Mouse (Mus musculus): ENCODE measurements at regions not wholly inside any gene's neighbourhood (a gene's known extent, or its start where the extent isn't known, plus 50 kb on each side); places are given as distances from the start of the nearest gene placed in this dataset.

DNA sequence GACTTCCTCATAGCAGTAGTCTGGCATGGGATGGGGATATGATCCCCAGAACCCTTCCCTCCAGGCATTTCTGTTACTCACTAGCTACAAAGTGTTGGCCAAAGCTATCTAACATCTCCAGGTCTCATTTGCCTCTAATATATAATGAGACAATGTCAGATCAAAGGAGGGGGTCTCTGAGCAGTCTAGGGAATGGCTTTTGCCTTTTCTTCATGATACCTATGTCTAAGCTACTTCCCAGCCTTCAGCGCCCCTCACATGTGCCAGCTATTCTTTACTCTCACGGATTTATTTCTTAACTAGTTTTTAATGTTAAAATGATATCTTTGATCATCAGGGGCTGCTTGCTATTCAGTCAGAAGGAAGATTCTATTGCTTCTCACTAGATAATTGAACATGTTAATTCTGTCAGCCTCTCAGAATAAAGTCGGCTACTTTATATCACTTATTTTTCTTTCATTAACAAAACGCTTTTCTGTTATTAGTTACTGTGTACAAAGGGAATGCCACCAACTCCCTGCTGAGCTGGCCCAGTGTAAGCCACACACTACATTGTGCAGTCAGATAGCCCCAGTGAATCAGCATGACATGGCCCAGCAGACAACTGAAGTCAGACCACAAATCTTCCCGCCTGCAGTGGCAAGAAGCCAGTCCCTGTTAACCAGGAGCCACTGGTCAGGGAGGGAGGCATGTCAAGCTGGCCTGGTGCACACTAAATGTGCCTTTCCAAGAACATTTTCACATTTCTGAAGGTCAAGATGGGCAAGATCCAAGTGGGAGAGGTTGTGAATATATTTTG lies 386.6 kb downstream of the Meis1 start:
- no peak overlapping the region for H3K4me3 ChIP-seq (ENCODE audit: control insufficient read depth, insufficient read depth, low read length)
- 79% methylated on average over 5 of the region's 5 CpGs for WGBS
- no peaks in the 10 kb centered on the region for H3K4me1 ChIP-seq (replicated peaks; ENCODE audit: control insufficient read depth, insufficient read depth, low read length)
- no peak for DNase-seq
- no peaks in the 10 kb centered on the region for H3K27me3 ChIP-seq (ENCODE audit: control insufficient read depth, insufficient read depth, low read length)
- TF ChIP-seq CTCF (IDR thresholded peaks at IDR 0.05; ENCODE audit: borderline replicate concordance, control insufficient read depth, extremely low read depth, insufficient read depth, low read length, poor library complexity) = no peak
- no peak for TF ChIP-seq POLR2A (IDR thresholded peaks at IDR 0.05; ENCODE audit: control insufficient read depth, extremely low read depth, insufficient read depth, low read length, poor library complexity)
- H3K36me3 ChIP-seq (ENCODE audit: control insufficient read depth, insufficient read depth, low read length) = no peaks in the 10 kb centered on the region
- no peak overlapping the region for H3K27ac ChIP-seq (ENCODE audit: control insufficient read depth, insufficient read depth, low read length)

DNA sequence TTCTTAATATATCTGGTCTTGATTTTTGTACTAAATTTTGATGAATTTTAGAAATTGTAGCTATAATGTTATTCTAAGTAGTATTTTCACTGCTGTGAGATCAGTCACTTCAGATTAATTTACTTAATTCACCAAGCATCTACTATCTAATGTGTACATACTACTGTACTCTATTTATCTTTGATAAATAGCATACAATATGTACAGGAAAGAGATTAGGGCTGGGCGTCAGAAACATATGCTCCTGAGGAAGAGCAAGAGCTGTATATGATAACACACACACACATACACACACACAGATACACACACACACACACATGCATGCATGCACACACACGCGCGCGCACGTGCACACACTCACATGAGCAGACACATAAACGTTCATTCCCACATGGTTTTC lies 387.2 kb downstream of the Meis1 start:
- H3K4me3 ChIP-seq (ENCODE audit: control insufficient read depth, insufficient read depth, low read length) = no peak overlapping the region
- TF ChIP-seq POLR2A (IDR thresholded peaks at IDR 0.05; ENCODE audit: control insufficient read depth, extremely low read depth, insufficient read depth, low read length, poor library complexity) = no peak
- TF ChIP-seq CTCF (IDR thresholded peaks at IDR 0.05; ENCODE audit: borderline replicate concordance, control insufficient read depth, extremely low read depth, insufficient read depth, low read length, poor library complexity) = no peak
- DNase-seq = no peak
- H3K4me1 ChIP-seq (replicated peaks; ENCODE audit: control insufficient read depth, insufficient read depth, low read length) = no peaks in the 10 kb centered on the region
- H3K27me3 ChIP-seq (ENCODE audit: control insufficient read depth, insufficient read depth, low read length) = no peaks in the 10 kb centered on the region
- H3K36me3 ChIP-seq (ENCODE audit: control insufficient read depth, insufficient read depth, low read length) = no peaks in the 10 kb centered on the region
- H3K27ac ChIP-seq (ENCODE audit: control insufficient read depth, insufficient read depth, low read length) = no peak overlapping the region
- WGBS = 95% methylated on average over 7 of the region's 7 CpGs

DNA sequence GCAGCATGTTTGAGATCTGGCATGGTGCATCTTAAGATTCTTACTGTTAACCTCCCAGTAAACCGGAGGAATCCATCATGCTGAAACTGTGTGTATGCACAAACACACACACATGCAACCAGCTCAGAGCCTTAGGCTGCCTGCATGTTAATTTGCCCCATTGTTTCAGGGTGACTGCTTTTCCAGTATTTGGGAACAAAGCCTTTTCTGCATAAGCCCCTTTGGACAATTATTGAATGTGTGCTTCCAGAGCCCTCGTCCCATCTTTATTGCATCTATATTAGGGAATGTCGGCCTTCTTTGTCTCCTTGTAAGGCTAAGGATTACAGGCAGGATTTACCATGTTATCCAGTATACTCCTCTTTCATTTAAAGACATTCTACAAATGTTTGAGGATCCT lies 397.0 kb downstream of the Meis1 start:
- Histone ChIP-seq H3K4me1 (replicated peaks; ENCODE audit: control insufficient read depth, insufficient read depth, low read length) (no peaks in the 10 kb centered on the region), H3K4me3 (ENCODE audit: control insufficient read depth, insufficient read depth, low read length) (no peak overlapping the region), H3K27me3 (ENCODE audit: control insufficient read depth, insufficient read depth, low read length) (no peaks in the 10 kb centered on the region), H3K27ac (ENCODE audit: control insufficient read depth, insufficient read depth, low read length) (no peak overlapping the region), H3K36me3 (ENCODE audit: control insufficient read depth, insufficient read depth, low read length) (no peaks in the 10 kb centered on the region)
- WGBS = 95% methylated on average over 3 of the region's 3 CpGs
- no peak for TF ChIP-seq POLR2A (IDR thresholded peaks at IDR 0.05; ENCODE audit: control insufficient read depth, extremely low read depth, insufficient read depth, low read length, poor library complexity)
- no peak for TF ChIP-seq CTCF (IDR thresholded peaks at IDR 0.05; ENCODE audit: borderline replicate concordance, control insufficient read depth, extremely low read depth, insufficient read depth, low read length, poor library complexity)
- DNase-seq = no peak

DNA sequence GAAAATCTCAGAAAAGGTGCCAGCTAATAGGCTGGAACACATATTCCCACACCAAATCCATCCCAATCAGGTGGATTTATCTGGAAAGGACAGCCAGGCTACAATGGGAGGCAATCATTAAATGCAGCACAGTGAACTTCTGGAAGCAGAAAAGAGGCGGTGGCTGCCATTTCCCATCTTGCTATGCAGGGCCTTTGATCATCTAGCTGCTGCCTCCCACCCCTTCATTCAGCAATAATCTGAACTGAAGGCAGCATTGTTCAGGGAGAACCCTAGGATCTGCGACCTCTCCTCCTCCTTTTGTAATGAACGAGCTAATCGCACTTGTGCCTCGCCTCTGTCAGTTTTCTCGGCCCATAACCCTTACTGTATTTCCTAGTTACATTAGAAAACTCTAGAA lies 413.9 kb downstream of the Meis1 start:
- WGBS = 93% methylated on average over 6 of the region's 6 CpGs
- TF ChIP-seq CTCF (IDR thresholded peaks at IDR 0.05; ENCODE audit: borderline replicate concordance, control insufficient read depth, extremely low read depth, insufficient read depth, low read length, poor library complexity) = no peak
- TF ChIP-seq POLR2A (IDR thresholded peaks at IDR 0.05; ENCODE audit: control insufficient read depth, extremely low read depth, insufficient read depth, low read length, poor library complexity) = no peak
- no peaks in the 10 kb centered on the region for H3K4me1 ChIP-seq (replicated peaks; ENCODE audit: control insufficient read depth, insufficient read depth, low read length)
- no peak for DNase-seq
- H3K27me3 ChIP-seq (ENCODE audit: control insufficient read depth, insufficient read depth, low read length) = no peaks in the 10 kb centered on the region
- H3K36me3 ChIP-seq (ENCODE audit: control insufficient read depth, insufficient read depth, low read length) = no peaks in the 10 kb centered on the region
- no peak overlapping the region for H3K4me3 ChIP-seq (ENCODE audit: control insufficient read depth, insufficient read depth, low read length)
- no peak overlapping the region for H3K27ac ChIP-seq (ENCODE audit: control insufficient read depth, insufficient read depth, low read length)

DNA sequence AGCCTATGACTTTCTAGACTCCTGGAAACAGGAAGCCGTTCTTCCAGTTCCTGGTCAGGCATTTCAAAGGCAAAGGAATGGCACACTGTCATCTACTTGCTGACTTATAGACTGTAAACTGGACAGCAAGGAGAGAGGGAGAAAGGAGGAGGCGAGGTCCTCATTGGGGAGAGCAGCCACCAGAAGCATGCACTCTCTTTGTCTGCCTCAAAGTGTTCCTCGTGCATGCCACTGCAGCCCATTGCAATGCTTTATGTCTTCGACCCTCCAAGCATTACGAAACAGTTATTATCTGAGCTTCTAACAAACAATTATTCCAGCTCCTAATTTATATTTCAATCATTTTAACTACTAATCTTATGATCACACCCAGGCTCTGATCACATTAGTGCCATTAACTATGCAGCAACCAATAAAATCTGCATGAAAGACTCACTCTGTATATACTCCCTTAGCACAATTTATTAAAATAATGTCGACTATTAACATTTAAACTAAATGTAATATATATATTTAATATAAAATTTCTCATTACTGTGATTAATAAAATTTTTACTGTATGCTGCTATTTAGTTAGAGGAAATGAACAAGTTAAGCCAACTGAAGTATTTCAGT lies 417.1 kb downstream of the Meis1 start:
- H3K27me3 ChIP-seq (ENCODE audit: control insufficient read depth, insufficient read depth, low read length) = no peaks in the 10 kb centered on the region
- H3K4me1 ChIP-seq (replicated peaks; ENCODE audit: control insufficient read depth, insufficient read depth, low read length) = no peaks in the 10 kb centered on the region
- H3K27ac ChIP-seq (ENCODE audit: control insufficient read depth, insufficient read depth, low read length) = no peak overlapping the region
- no peak overlapping the region for H3K4me3 ChIP-seq (ENCODE audit: control insufficient read depth, insufficient read depth, low read length)
- WGBS = 90% methylated on average over 6 of the region's 6 CpGs
- H3K36me3 ChIP-seq (ENCODE audit: control insufficient read depth, insufficient read depth, low read length) = no peaks in the 10 kb centered on the region
- DNase-seq = no peak
- TF ChIP-seq POLR2A (IDR thresholded peaks at IDR 0.05; ENCODE audit: control insufficient read depth, extremely low read depth, insufficient read depth, low read length, poor library complexity) = no peak
- no peak for TF ChIP-seq CTCF (IDR thresholded peaks at IDR 0.05; ENCODE audit: borderline replicate concordance, control insufficient read depth, extremely low read depth, insufficient read depth, low read length, poor library complexity)

DNA sequence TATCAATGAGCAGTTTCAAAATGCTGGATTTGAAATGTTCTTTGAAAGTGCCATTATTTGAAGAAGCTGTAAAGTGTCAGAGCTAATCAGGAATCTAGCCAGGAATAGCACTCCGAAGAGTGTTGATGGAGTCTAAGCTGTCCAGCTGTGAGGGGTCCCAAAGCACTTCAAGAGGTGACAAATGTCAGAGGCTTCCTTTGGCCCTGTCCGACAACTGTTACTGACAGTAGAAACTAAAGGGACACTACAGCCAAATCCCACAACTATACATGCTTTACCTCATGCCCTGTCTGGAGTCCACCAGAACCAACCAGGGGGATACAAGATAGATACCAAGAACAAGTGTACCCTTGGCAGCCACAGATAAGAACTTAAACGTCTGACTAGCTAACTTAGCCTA lies 420.4 kb downstream of the Meis1 start:
- Histone ChIP-seq H3K27ac (ENCODE audit: control insufficient read depth, insufficient read depth, low read length) (no peak overlapping the region), H3K4me3 (ENCODE audit: control insufficient read depth, insufficient read depth, low read length) (no peak overlapping the region), H3K36me3 (ENCODE audit: control insufficient read depth, insufficient read depth, low read length) (no peaks in the 10 kb centered on the region), H3K27me3 (ENCODE audit: control insufficient read depth, insufficient read depth, low read length) (no peaks in the 10 kb centered on the region), H3K4me1 (replicated peaks; ENCODE audit: control insufficient read depth, insufficient read depth, low read length) (no peaks in the 10 kb centered on the region)
- TF ChIP-seq CTCF (IDR thresholded peaks at IDR 0.05; ENCODE audit: borderline replicate concordance, control insufficient read depth, extremely low read depth, insufficient read depth, low read length, poor library complexity) = no peak
- no peak for TF ChIP-seq POLR2A (IDR thresholded peaks at IDR 0.05; ENCODE audit: control insufficient read depth, extremely low read depth, insufficient read depth, low read length, poor library complexity)
- DNase-seq = no peak
- 93% methylated on average over 3 of the region's 3 CpGs for WGBS
